ENCODE assay signal across 8 mouse cellular contexts in the genomic region with DNA sequence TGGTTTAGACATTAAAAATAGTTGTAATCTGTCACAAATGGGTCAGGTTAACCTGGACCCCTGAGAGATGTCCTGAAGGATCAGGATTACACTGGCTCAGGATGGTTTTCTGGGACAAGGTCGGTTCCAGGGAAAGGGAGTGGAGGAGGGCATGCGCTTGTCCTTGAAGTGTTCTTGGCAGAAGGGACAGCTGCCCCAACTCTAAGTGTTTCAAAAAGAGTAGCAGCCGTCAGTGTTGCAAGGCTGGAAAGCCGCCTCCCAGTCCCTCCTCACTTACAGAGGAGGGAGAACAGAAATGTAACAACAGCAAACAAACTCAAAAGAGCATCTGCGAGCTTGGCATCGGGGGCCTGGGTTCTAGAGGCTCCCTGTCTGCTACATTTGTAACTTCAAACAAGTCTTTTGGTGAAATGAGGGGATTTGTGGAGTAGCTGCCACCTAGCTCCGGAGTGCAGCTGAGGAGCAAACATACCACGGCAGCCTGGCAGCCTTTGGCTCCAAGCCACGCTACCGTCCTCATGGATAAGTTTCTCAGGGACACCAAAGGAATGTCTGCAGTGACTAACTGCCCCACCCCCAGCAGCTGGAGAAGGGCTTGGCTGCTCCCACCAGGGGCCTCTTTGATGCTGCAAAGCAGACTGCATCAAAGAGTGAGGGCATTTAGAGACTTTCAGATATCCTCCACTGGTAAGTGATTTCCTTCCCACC. TPM values are rescaled to one million over a fixed set of nuclear protein-coding genes. Genes with fewer than 3 reads are reported as not detected.
DNase-seq lines count a peak whose midpoint lies in the region; ATAC-seq lines count a peak whose summit lies in the region.

No protein-coding gene starts in this region.

- WGBS in midbrain, embryonic 13.5 days, result 12% methylated on average over 10 of the region's 10 CpGs

- peaks cover 71% of the 10 kb centered on the region for H3K4me1 ChIP-seq in midbrain, embryonic 13.5 days (replicated peaks)

- no peaks in the 10 kb centered on the region for H3K27me3 ChIP-seq in midbrain, embryonic 13.5 days

- DNase-seq in right cerebral cortex, postnatal 14 days, result peak; percentile 42
- DNase-seq in right cerebral cortex, postnatal 36 days (ENCODE audit: low spot score in 2 of 2), result no peak
- DNase-seq in cerebellum, adult 9-11 months, result peak; percentile 66
- peak; percentile 46 for DNase-seq in gastrocnemius, postnatal 14 days
- DNase-seq in kidney, postnatal 10 days, result peak; percentile 66
- no peak for DNase-seq in yolk sac, embryonic 10.5 days (ENCODE audit: low spot score)
- DNase-seq in spleen, postnatal 4 days (ENCODE audit: low spot score in 2 of 2), result no peak

- H3K36me3 ChIP-seq in midbrain, embryonic 13.5 days, result peaks cover 7% of the 10 kb centered on the region; the same call in 1 of the 2 replicates

- peak; percentile 58 for ATAC-seq in midbrain, embryonic 13.5 days

- H3K4me3 ChIP-seq in midbrain, embryonic 13.5 days (replicated peaks), result no peak overlapping the region

- peak overlapping the region; percentile 68 for H3K27ac ChIP-seq in midbrain, embryonic 13.5 days

- no peaks in the 10 kb centered on the region for H3K9me3 ChIP-seq in midbrain, embryonic 13.5 days

- intact Hi-C loops in gastrocnemius, postnatal 14 days (cut with DNase I; ENCODE audit: low total_unique reads), result no loop called here

- H3K9ac ChIP-seq in midbrain, embryonic 13.5 days (replicated peaks), result no peak overlapping the region

- peak overlapping the region; percentile 7 for H3K4me2 ChIP-seq in midbrain, embryonic 13.5 days (replicated peaks)

RNA-seq across cellular contexts. Expression of a gene that starts 44.5 kb away (rescaled TPM):
- 1 to 10 TPM; 7.6 to 9.2 TPM for total RNA-seq in gastrocnemius, postnatal 14 days (2021)
- polyA plus RNA-seq in midbrain, embryonic 13.5 days (2015; fragmentation: Nextera tagmentation; extraction: Ambion mirVana), result 50.0 and 56.8 TPM in 2 replicates

Comparison
In these comparisons a context has a peak if more than half of its experiments do, and no peak if none do; other contexts are left out.
1. DNase-seq: peak in right cerebral cortex, postnatal 14 days (single experiment), cerebellum, adult 9-11 months (single experiment), gastrocnemius, postnatal 14 days (single experiment) and kidney, postnatal 10 days (single experiment); none in right cerebral cortex, postnatal 36 days (0 of 2), yolk sac, embryonic 10.5 days (single experiment) and spleen, postnatal 4 days (0 of 2).